Mouse (Mus musculus): ENCODE results near the gene Mgat5b. TPM values are rescaled to one million over a fixed set of nuclear protein-coding genes. Genes with fewer than 3 reads are reported as not detected.

Gene Mgat5b
- polyA plus RNA-seq, 2 experiments = not detected

GRCm38 (mm10) chr11:117027681-117028080 is 109.0 kb downstream of the Mgat5b start:
- Histone ChIP-seq H3K9ac (replicated peaks) (0 out of 2 replicates have a peak overlapping the region, but pooled peaks have one; percentile 16), H3K27ac (peak overlapping the region; percentile 37; the same call in 1 of the 2 replicates), H3K9me3 (ENCODE audit: control insufficient read depth, low read length) (peaks cover 3% of the 10 kb centered on the region), H3K27me3 (ENCODE audit: control insufficient read depth, insufficient read depth, low read length) (no peaks in the 10 kb centered on the region), H3K4me2 (ENCODE audit: low read depth) (peak overlapping the region; percentile 30), H3K36me3 (replicated peaks; ENCODE audit: control insufficient read depth, insufficient read depth, low read depth) (no peaks in the 10 kb centered on the region), H3K4me3 (ENCODE audit: insufficient read depth in 1 of 2, low read depth in 2 of 2, low read length in 2 of 2) (no peak overlapping the region), H3K4me1 (replicated peaks; ENCODE audit: control insufficient read depth in 2 of 2, insufficient read depth in 2 of 2, low read length in 1 of 2) (peaks cover 28 to 48% of the 10 kb centered on the region in 2 experiments)
- 0 out of 2 replicates have a peak, but pooled peaks have one; percentile 6 for TF ChIP-seq EP300 (IDR thresholded peaks at IDR 0.05; ENCODE audit: low read depth)
- no peak for TF ChIP-seq CTCF (IDR thresholded peaks at IDR 0.05; ENCODE audit: low read depth)
- DNase-seq (ENCODE audit: low read depth in 3 of 3, low spot score in 3 of 3) (peak; percentile 77 to 86 (median 83)), ATAC-seq (ENCODE audit: insufficient read depth) (peak; percentile 86)
- whole genome bisulfite sequencing (ENCODE audit: insufficient replicate concordance) = 17% methylated on average over 10 of the region's 10 CpGs

- 26% methylated on average over 19 of the region's 19 CpGs for WGBS (ENCODE audit: insufficient replicate concordance)
- H3K9me3 ChIP-seq (ENCODE audit: control insufficient read depth, low read length) = no peaks in the 10 kb centered on the region
- no peaks in the 10 kb centered on the region for H3K36me3 ChIP-seq (replicated peaks; ENCODE audit: control insufficient read depth, insufficient read depth, low read depth)
- H3K4me2 ChIP-seq (ENCODE audit: low read depth) = peak overlapping the region; percentile 30; the same call in 1 of the 2 replicates
- ATAC-seq (ENCODE audit: insufficient read depth) (peak; percentile 58), DNase-seq (ENCODE audit: low read depth in 3 of 3, low spot score in 3 of 3) (peak in 2 of 3 experiments; percentile 43 to 47)
- no peak overlapping the region for H3K9ac ChIP-seq (replicated peaks)
- TF ChIP-seq CTCF (IDR thresholded peaks at IDR 0.05; ENCODE audit: low read depth) = no peak
- peak; percentile 75 for TF ChIP-seq EP300 (IDR thresholded peaks at IDR 0.05; ENCODE audit: low read depth)
- H3K4me1 ChIP-seq (replicated peaks; ENCODE audit: control insufficient read depth in 2 of 2, insufficient read depth in 2 of 2, low read length in 1 of 2) = peaks cover 28 to 48% of the 10 kb centered on the region in 2 experiments
- H3K27ac ChIP-seq = no peak overlapping the region
- H3K4me3 ChIP-seq (ENCODE audit: insufficient read depth in 1 of 2, low read depth in 2 of 2, low read length in 2 of 2) = no peak overlapping the region
- no peaks in the 10 kb centered on the region for H3K27me3 ChIP-seq (ENCODE audit: control insufficient read depth, insufficient read depth, low read length)
Measured at GRCm38 (mm10) chr11:117028861-117029568, 110.4 kb downstream of the Mgat5b start.

- DNase-seq (ENCODE audit: low read depth in 3 of 3, low spot score in 3 of 3) (no peak), ATAC-seq (ENCODE audit: insufficient read depth) (no peak)
- Histone ChIP-seq H3K4me3 (ENCODE audit: insufficient read depth in 1 of 2, low read depth in 2 of 2, low read length in 2 of 2) (no peak overlapping the region), H3K27me3 (ENCODE audit: control insufficient read depth, insufficient read depth, low read length) (no peaks in the 10 kb centered on the region), H3K9me3 (ENCODE audit: control insufficient read depth, low read length) (no peaks in the 10 kb centered on the region), H3K4me1 (replicated peaks; ENCODE audit: control insufficient read depth in 2 of 2, insufficient read depth in 2 of 2, low read length in 1 of 2) (peaks cover 28 to 48% of the 10 kb centered on the region in 2 experiments), H3K9ac (replicated peaks) (no peak overlapping the region), H3K27ac (no peak overlapping the region), H3K4me2 (ENCODE audit: low read depth) (no peak overlapping the region), H3K36me3 (replicated peaks; ENCODE audit: control insufficient read depth, insufficient read depth, low read depth) (no peaks in the 10 kb centered on the region)
- WGBS (ENCODE audit: insufficient replicate concordance) = 52% methylated on average over 3 of the region's 3 CpGs
- TF ChIP-seq CTCF (IDR thresholded peaks at IDR 0.05; ENCODE audit: low read depth) (no peak), EP300 (IDR thresholded peaks at IDR 0.05; ENCODE audit: low read depth) (no peak)
Measured at GRCm38 (mm10) chr11:117029569-117029955, 110.9 kb downstream of the Mgat5b start.

GRCm38 (mm10) chr11:117030018-117030417 is 111.4 kb downstream of the Mgat5b start:
- no peaks in the 10 kb centered on the region for H3K9me3 ChIP-seq (ENCODE audit: control insufficient read depth, low read length)
- no peak for TF ChIP-seq EP300 (IDR thresholded peaks at IDR 0.05; ENCODE audit: low read depth)
- no peaks in the 10 kb centered on the region for H3K27me3 ChIP-seq (ENCODE audit: control insufficient read depth, insufficient read depth, low read length)
- WGBS (ENCODE audit: insufficient replicate concordance) = 38% methylated on average over 3 of the region's 3 CpGs
- no peak overlapping the region for H3K4me2 ChIP-seq (ENCODE audit: low read depth)
- H3K9ac ChIP-seq (replicated peaks) = no peak overlapping the region
- ATAC-seq (ENCODE audit: insufficient read depth) (no peak), DNase-seq (ENCODE audit: low read depth in 3 of 3, low spot score in 3 of 3) (no peak)
- H3K4me1 ChIP-seq (replicated peaks; ENCODE audit: control insufficient read depth in 2 of 2, insufficient read depth in 2 of 2, low read length in 1 of 2) = peaks cover 28 to 48% of the 10 kb centered on the region in 2 experiments
- H3K27ac ChIP-seq = no peak overlapping the region
- no peaks in the 10 kb centered on the region for H3K36me3 ChIP-seq (replicated peaks; ENCODE audit: control insufficient read depth, insufficient read depth, low read depth)
- no peak overlapping the region for H3K4me3 ChIP-seq (ENCODE audit: insufficient read depth in 1 of 2, low read depth in 2 of 2, low read length in 2 of 2)

- Histone ChIP-seq H3K4me1 (replicated peaks; ENCODE audit: control insufficient read depth in 2 of 2, insufficient read depth in 2 of 2, low read length in 1 of 2) (peaks cover 28 to 48% of the 10 kb centered on the region in 2 experiments), H3K9me3 (ENCODE audit: control insufficient read depth, low read length) (no peaks in the 10 kb centered on the region), H3K27ac (no peak overlapping the region), H3K9ac (replicated peaks) (no peak overlapping the region), H3K36me3 (replicated peaks; ENCODE audit: control insufficient read depth, insufficient read depth, low read depth) (no peaks in the 10 kb centered on the region), H3K4me2 (ENCODE audit: low read depth) (no peak overlapping the region), H3K4me3 (ENCODE audit: insufficient read depth in 1 of 2, low read depth in 2 of 2, low read length in 2 of 2) (no peak overlapping the region), H3K27me3 (ENCODE audit: control insufficient read depth, insufficient read depth, low read length) (no peaks in the 10 kb centered on the region)
- WGBS (ENCODE audit: insufficient replicate concordance) = 47% methylated on average over 8 of the region's 8 CpGs
- DNase-seq (ENCODE audit: low read depth in 3 of 3, low spot score in 3 of 3) (no peak), ATAC-seq (ENCODE audit: insufficient read depth) (no peak)
- TF ChIP-seq EP300 (IDR thresholded peaks at IDR 0.05; ENCODE audit: low read depth) = no peak
- no peak for TF ChIP-seq CTCF (IDR thresholded peaks at IDR 0.05; ENCODE audit: low read depth)
Measured at GRCm38 (mm10) chr11:117030471-117031101, 111.9 kb downstream of the Mgat5b start.
